Mouse (Mus musculus) kidney, adult 9 months (tissue): ENCODE data around the gene Fam78a.

ENCODE experiments used
- DNase-seq: peaks from one replicate; pipeline ENCODE4 v3.0.0; 2022

Fam78a gene

GRCm38 (mm10) chr2:32095351-32096121, 10.9 kb upstream of the Fam78a start, which contains the start of gene Plpp7:
Gene Plpp7 (plus strand): TSS chr2:32095528.
- DNase-seq = peak; percentile 67

- DNase-seq = no peak
Observed at GRCm38 (mm10) chr2:32094001-32094707, 9.5 kb upstream of the Fam78a start.

GRCm38 (mm10) chr2:32091956-32092355, 7.3 kb upstream of the Fam78a start:
- peak; percentile 73 for DNase-seq

- DNase-seq = no peak
Observed at GRCm38 (mm10) chr2:32090145-32090544, 5.5 kb upstream of the Fam78a start.

GRCm38 (mm10) chr2:32089606-32090005, 4.9 kb upstream of the Fam78a start:
- DNase-seq = no peak

- no peak for DNase-seq
Observed at GRCm38 (mm10) chr2:32088372-32088981, 3.8 kb upstream of the Fam78a start.

- DNase-seq = no peak
Observed at GRCm38 (mm10) chr2:32087606-32088005, 2.9 kb upstream of the Fam78a start.

GRCm38 (mm10) chr2:32085231-32085630, 574 bp upstream of the Fam78a start:
- no peak for DNase-seq

GRCm38 (mm10) chr2:32084872-32085199, 179 bp upstream of the Fam78a start:
- DNase-seq = no peak

GRCm38 (mm10) chr2:32083159-32084011, 1.3 kb downstream of the Fam78a start:
- DNase-seq = no peak

GRCm38 (mm10) chr2:32082229-32082628, 2.4 kb downstream of the Fam78a start:
- DNase-seq = no peak

- no peak for DNase-seq
Observed at GRCm38 (mm10) chr2:32081296-32081929, 3.2 kb downstream of the Fam78a start.

- DNase-seq = no peak
Observed at GRCm38 (mm10) chr2:32080681-32081080, 4.0 kb downstream of the Fam78a start.

GRCm38 (mm10) chr2:32079191-32079725, 5.4 kb downstream of the Fam78a start:
- DNase-seq = no peak

GRCm38 (mm10) chr2:32078522-32078921, 6.1 kb downstream of the Fam78a start:
- no peak for DNase-seq

- no peak for DNase-seq
Observed at GRCm38 (mm10) chr2:32077744-32078143, 6.9 kb downstream of the Fam78a start.

- DNase-seq = peak; percentile 74
Observed at GRCm38 (mm10) chr2:32075368-32075767, 9.3 kb downstream of the Fam78a start.

- DNase-seq = peak; percentile 94
Observed at GRCm38 (mm10) chr2:32074404-32074803, 10.3 kb downstream of the Fam78a start.

GRCm38 (mm10) chr2:32070747-32071146, 13.9 kb downstream of the Fam78a start:
- DNase-seq = no peak

GRCm38 (mm10) chr2:32068811-32069607, 15.6 kb downstream of the Fam78a start:
- DNase-seq = no peak

GRCm38 (mm10) chr2:32066005-32066404, 18.7 kb downstream of the Fam78a start:
- peak; percentile 64 for DNase-seq
